Mouse (Mus musculus) hindbrain, postnatal 0 days (tissue): ENCODE measurements around the gene Xirp1. TPM values are rescaled to one million over a fixed set of nuclear protein-coding genes. Genes with fewer than 3 reads are reported as not detected.
A peak's percentile ranks its signal among the peaks of the same experiment; 100 is the strongest.

ENCODE experiments used
- ATAC-seq: fragments of 200-750 bp; cut with Nextera tagmentation; 2 replicates; pipeline ENCODE4 v1.8.0; 2017; ENCODE audit warnings: mild to moderate bottlenecking, moderate TSS enrichment, moderate library complexity
- DNase-seq: peaks from one replicate; pipeline ENCODE4 v3.0.0-alpha.2; 2015; ENCODE audit warnings: low spot score
- H3K27ac ChIP-seq: fragments of 300-500 bp; sonication (generic); 2 replicates; pipeline ENCODE4 v1.5.1; 2014; ENCODE audit warnings: mild to moderate bottlenecking
- H3K27me3 ChIP-seq: fragments of 300-500 bp; sonication (generic); 2 replicates; pipeline ENCODE4 v1.6.1; 2014; ENCODE audit warnings: low read length, mixed read lengths; ENCODE audit not compliant: insufficient read depth
- H3K36me3 ChIP-seq: fragments of 300-500 bp; sonication (generic); 2 replicates; pipeline ENCODE4 v1.6.1; 2014; ENCODE audit warnings: low read length, mixed read lengths; ENCODE audit not compliant: insufficient read depth
- H3K4me1 ChIP-seq: fragments of 300-500 bp; sonication (generic); 2 replicates; pipeline ENCODE4 v1.6.1; 2014; ENCODE audit warnings: antibody characterized with exemption, low read length, mixed read lengths; ENCODE audit not compliant: insufficient read depth
- H3K4me2 ChIP-seq: fragments of 300-500 bp; sonication (generic); 2 replicates; pipeline ENCODE4 v1.6.1; 2014; ENCODE audit warnings: low read depth, mild to moderate bottlenecking, low read length, moderate library complexity, mixed read lengths
- H3K4me3 ChIP-seq: fragments of 300-500 bp; sonication (generic); 2 replicates; pipeline ENCODE4 v1.5.1; 2014; ENCODE audit warnings: low read length
- H3K9ac ChIP-seq: fragments of 300-500 bp; sonication (generic); replicated peaks from 2 replicates; pipeline ENCODE4 v1.6.1; 2014; ENCODE audit warnings: mild to moderate bottlenecking, low read length, moderate library complexity, mixed read lengths
- H3K9me3 ChIP-seq: fragments of 300-500 bp; sonication (generic); 2 replicates; pipeline ENCODE4 v1.6.1; 2016; ENCODE audit warnings: low read length, mixed read lengths
- CTCF ChIP-seq: IDR thresholded peaks from 2 replicates; pipeline ENCODE4 v1.5.1; 2016; ENCODE audit warnings: antibody characterized with exemption, control low read depth, low read depth
- WGBS: fragments of 180-500 bp; shearing (Covaris S2); extraction: QIAGEN DNeasy Blood & Tissue Kit; methylation state at CpG from one replicate; pipeline ENCODE4 v1.1.7; 2014; 5-methylcytosine and 5-hydroxymethylcytosine counted together
- polyA plus RNA-seq: library from polyadenylated mRNA; unstranded; fragments of >200 nt; fragmentation: Nextera tagmentation; extraction: Ambion mirVana; gene quantifications from 2 replicates; pipeline ENCODE4 v1.2.1, GENCODE M21; 2015
- total RNA-seq: library from RNA; depleted of rRNA; stranded (reverse); fragments of >200 nt; gene quantifications from 2 replicates; pipeline ENCODE4 v1.2.3, GENCODE M21; 2014

Gene Xirp1
- total and polyA plus RNA-seq, 2 experiments from 2014 or later: 0.05 to 0.19 TPM

DNA sequence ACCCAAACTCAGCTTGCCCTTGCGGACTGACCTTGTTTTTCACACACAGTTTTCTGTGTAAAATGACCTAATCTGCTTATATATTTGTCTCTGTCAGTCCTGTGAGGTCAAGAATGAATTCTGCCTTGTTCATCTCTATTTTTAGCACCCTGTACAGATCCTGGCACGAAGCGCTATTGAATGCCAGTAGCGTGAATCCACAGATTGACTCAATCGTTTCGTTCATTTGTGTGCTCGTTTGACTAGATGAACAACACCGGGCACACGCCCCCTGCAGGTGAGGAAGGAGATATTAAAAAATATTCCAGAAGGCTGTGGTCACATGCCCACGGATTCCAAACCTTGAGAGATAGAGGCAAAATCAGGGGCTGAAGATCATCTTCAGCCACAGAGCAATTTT, 11.9 kb downstream of the Xirp1 start:
- Histone ChIP-seq H3K27ac (peak overlapping the region; percentile 94), H3K4me2 (peak overlapping the region; percentile 82), H3K9ac (peak overlapping the region; percentile 51), H3K27me3 (no peaks in the 10 kb centered on the region), H3K4me1 (no peaks in the 10 kb centered on the region), H3K36me3 (no peaks in the 10 kb centered on the region), H3K9me3 (no peaks in the 10 kb centered on the region), H3K4me3 (peak overlapping the region; percentile 42)
- peak; percentile 80 for ATAC-seq
- DNase-seq: peak; percentile 94
- peak; percentile 86 for TF ChIP-seq CTCF
- WGBS: under 1% methylated on average over 10 of the region's 10 CpGs

- no peak for TF ChIP-seq CTCF
- under 1% methylated on average over 58 of the region's 60 CpGs for WGBS
- no peaks in the 10 kb centered on the region for H3K36me3 ChIP-seq
- H3K4me2 ChIP-seq: peak overlapping the region; percentile 82
- H3K4me3 ChIP-seq: peak overlapping the region; percentile 42
- peak overlapping the region; percentile 51 for H3K9ac ChIP-seq
- ATAC-seq (peak; percentile 95), DNase-seq (peak; percentile 99)
- no peaks in the 10 kb centered on the region for H3K4me1 ChIP-seq
- no peaks in the 10 kb centered on the region for H3K27me3 ChIP-seq
- H3K9me3 ChIP-seq: no peaks in the 10 kb centered on the region
- peak overlapping the region; percentile 94 for H3K27ac ChIP-seq
Measured at GRCm38 (mm10) chr9:120010781-120011511, 12.5 kb downstream of the Xirp1 start.

DNA sequence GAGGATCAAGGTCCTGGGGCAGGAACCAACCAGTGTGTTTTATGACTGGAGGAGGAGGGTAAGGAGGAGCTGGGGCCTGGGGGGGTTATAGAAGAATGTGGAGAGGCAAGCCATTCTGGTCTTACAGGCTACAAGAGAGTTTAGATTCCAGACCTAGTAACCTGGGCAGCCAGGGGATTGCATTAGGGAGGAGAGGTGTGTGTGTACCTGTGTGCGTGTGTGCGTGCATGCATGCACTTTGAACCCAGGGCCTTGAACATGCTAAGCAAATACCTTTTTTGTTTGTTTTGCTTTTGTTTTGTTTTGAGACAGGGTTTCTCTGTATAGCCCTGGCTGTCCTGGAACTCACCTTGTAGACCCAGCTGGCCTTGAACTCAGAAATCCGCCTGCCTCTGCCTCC, 13.5 kb downstream of the Xirp1 start:
- Histone ChIP-seq H3K27me3 (no peaks in the 10 kb centered on the region), H3K27ac (no peak overlapping the region), H3K36me3 (no peaks in the 10 kb centered on the region), H3K4me3 (no peak overlapping the region), H3K9me3 (no peaks in the 10 kb centered on the region), H3K9ac (no peak overlapping the region), H3K4me1 (no peaks in the 10 kb centered on the region), H3K4me2 (no peak overlapping the region)
- TF ChIP-seq CTCF: no peak
- WGBS: 100% methylated on average over 3 of the region's 3 CpGs
- ATAC-seq (no peak), DNase-seq (no peak)

GRCm38 (mm10) chr9:120009226-120009841, 14.1 kb downstream of the Xirp1 start:
- Histone ChIP-seq H3K27me3 (no peaks in the 10 kb centered on the region), H3K9ac (no peak overlapping the region), H3K4me2 (no peak overlapping the region), H3K27ac (no peak overlapping the region), H3K4me3 (no peak overlapping the region), H3K36me3 (no peaks in the 10 kb centered on the region), H3K9me3 (no peaks in the 10 kb centered on the region), H3K4me1 (no peaks in the 10 kb centered on the region)
- WGBS: 72% methylated on average over 7 of the region's 7 CpGs
- no peak for ATAC-seq
- no peak for TF ChIP-seq CTCF
- DNase-seq: no peak

DNA sequence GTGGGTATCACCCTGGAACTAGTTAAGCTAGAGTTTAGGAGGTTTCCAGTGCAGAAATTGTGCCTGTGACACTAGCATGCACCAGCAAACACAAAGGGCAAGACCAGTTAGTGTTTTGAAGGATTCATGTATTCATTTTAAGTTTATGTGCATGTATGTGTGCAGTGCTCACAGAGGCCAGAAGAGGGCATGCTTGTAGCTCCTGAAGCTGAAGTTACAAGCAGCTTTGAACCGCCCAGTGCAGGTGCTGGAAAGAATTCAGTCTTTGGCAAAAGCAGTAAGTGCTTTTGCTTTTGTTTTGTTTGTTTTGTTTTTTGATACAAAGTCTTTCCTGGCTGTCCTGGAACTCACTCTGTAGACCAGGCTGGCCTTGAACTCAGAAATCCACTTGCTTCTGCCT, 15.6 kb downstream of the Xirp1 start:
- no peaks in the 10 kb centered on the region for H3K4me1 ChIP-seq
- ATAC-seq (no peak), DNase-seq (no peak)
- H3K4me3 ChIP-seq: no peak overlapping the region
- H3K4me2 ChIP-seq: no peak overlapping the region
- no peaks in the 10 kb centered on the region for H3K27me3 ChIP-seq
- H3K27ac ChIP-seq: no peak overlapping the region
- no peak for TF ChIP-seq CTCF
- WGBS: 93% methylated on average over 1 of the region's 1 CpGs
- no peak overlapping the region for H3K9ac ChIP-seq
- H3K9me3 ChIP-seq: no peaks in the 10 kb centered on the region
- H3K36me3 ChIP-seq: no peaks in the 10 kb centered on the region

GRCm38 (mm10) chr9:120005936-120006335, 17.5 kb downstream of the Xirp1 start:
- 63% methylated on average over 3 of the region's 3 CpGs for WGBS
- DNase-seq: no peak
- H3K27ac ChIP-seq: no peak overlapping the region

GRCm38 (mm10) chr9:120002893-120003292, 20.5 kb downstream of the Xirp1 start:
- no peak overlapping the region for H3K4me3 ChIP-seq
- ATAC-seq: no peak
- H3K36me3 ChIP-seq: no peaks in the 10 kb centered on the region
- 82% methylated on average over 5 of the region's 5 CpGs for WGBS
- H3K4me2 ChIP-seq: no peak overlapping the region
- no peak for TF ChIP-seq CTCF
- H3K27me3 ChIP-seq: no peaks in the 10 kb centered on the region
- 0 out of 2 replicates have a peak, but pooled peaks cover 6% of the 10 kb centered on the region for H3K4me1 ChIP-seq
- H3K27ac ChIP-seq: no peak overlapping the region
- no peak overlapping the region for H3K9ac ChIP-seq
- H3K9me3 ChIP-seq: no peaks in the 10 kb centered on the region
- DNase-seq: no peak

More at GRCm38 (mm10) chr9:120005936-120006335, 17.5 kb downstream of the Xirp1 start:
- Histone ChIP-seq H3K9me3 (no peaks in the 10 kb centered on the region), H3K27me3 (no peaks in the 10 kb centered on the region), H3K4me3 (no peak overlapping the region), H3K4me2 (no peak overlapping the region), H3K9ac (no peak overlapping the region), H3K4me1 (0 out of 2 replicates have a peak, but pooled peaks cover 6% of the 10 kb centered on the region), H3K36me3 (no peaks in the 10 kb centered on the region)
- TF ChIP-seq CTCF: no peak
- ATAC-seq: no peak
